Mouse (Mus musculus): ENCODE results near the gene Alg9.

GRCm38 (mm10) chr9:50738914-50739870, 35.6 kb upstream of the Alg9 start, which contains the start of gene Dixdc1:
- TF ChIP-seq CTCF (IDR thresholded peaks at IDR 0.05; ENCODE audit: borderline replicate concordance, insufficient read depth, low read length) (no peak), POLR2A (IDR thresholded peaks at IDR 0.05; ENCODE audit: low read depth, low read length) (no peak)

All from embryonic fibroblast, embryonic 13.5 days (primary cell).